Mouse (Mus musculus) left cerebral cortex, adult 9 months (tissue): Measurements from ENCODE around the gene Plekhh1.
A peak's percentile ranks its signal among the peaks of the same experiment; 100 is the strongest.
"Not testable (repeated sequence)": the region's sequence is repeated elsewhere in the genome, so short reads cannot be mapped to it uniquely, and the experiment has no call there.

Experiments
- DNase-seq, 2 experiments: peaks; one replicate each; pipeline ENCODE4 v3.0.0; 2022; ENCODE audit warnings: low spot score in 2 of 2

Plekhh1 gene

DNA sequence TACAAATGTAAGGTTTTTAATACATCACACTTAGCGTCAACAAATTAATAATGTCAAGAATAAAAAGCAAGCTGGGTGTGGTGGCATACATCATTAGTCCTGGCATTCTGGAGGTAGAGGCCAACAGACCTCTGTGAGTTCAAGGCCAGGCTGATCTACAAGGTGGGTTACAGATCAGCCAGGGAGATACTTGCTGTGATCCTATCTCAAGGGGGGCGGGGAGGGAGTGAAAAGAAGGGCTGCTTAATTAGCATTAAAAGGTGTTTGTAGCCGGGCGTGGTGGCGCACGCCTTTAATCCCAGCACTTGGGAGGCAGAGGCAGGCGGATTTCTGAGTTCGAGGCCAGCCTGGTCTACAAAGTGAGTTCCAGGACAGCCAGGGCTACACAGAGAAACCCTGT, 1.4 kb upstream of the Plekhh1 start:
- not testable (repeated sequence) for DNase-seq

DNA sequence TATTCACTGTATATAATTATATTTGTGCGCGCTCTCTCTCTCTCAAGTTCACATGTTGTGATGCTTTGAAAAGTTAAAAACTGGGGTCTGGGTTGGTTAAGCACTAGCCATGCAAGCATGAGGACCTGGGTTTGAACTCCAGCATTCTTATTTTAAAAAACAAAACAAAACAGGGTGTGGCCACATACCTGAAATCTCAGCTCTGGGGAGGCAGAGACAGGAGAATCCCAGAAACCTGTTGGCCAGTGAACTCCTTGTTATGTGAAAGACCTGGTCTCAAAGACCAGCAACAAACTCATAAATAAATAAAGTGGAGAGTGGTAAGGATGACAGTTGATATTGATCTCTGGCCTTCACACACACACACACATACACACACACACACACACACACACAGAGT, 5.4 kb downstream of the Plekhh1 start:
- DNase-seq: no peak

DNA sequence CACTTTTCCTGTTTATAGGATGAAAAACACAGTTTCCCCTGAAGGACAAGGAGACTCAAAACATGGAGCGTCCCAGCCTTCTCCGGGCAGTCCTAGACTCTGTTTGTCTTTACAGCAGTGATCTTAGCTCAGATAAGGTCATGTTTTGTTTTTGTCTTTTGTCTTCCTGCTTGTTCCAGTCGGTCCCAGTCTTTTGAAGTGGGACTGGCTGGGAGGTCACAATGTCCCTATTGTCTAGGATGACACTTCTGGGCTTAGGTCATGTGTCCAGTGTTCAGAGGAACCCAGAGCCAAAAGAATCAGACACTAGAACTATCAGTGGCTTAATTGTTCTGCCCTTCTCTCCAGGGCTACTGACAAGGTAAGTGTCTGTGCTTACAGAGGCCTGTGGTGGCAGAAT, 6.4 kb downstream of the Plekhh1 start:
- DNase-seq: peak; percentile 28 to 37

DNA sequence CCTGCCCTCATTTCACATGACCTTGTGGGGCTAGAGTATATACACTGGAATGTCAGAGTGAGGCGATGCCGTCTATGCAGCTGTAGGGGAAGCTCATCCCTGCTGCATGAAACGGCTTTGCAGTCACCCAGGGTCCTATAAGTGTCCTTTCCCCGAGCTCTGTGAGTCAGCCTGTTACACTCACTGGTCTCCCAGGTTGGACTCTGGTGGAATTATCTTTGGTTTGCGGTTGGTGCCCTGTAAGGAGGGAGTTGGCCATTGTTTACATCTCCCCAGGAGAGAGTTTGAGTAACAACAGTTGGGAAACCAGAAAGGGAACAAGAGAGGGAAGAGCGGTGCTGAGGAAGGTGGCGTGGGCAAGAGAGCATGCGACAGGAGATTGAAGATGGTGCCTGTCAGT, 10.7 kb downstream of the Plekhh1 start:
- DNase-seq: no peak

DNA sequence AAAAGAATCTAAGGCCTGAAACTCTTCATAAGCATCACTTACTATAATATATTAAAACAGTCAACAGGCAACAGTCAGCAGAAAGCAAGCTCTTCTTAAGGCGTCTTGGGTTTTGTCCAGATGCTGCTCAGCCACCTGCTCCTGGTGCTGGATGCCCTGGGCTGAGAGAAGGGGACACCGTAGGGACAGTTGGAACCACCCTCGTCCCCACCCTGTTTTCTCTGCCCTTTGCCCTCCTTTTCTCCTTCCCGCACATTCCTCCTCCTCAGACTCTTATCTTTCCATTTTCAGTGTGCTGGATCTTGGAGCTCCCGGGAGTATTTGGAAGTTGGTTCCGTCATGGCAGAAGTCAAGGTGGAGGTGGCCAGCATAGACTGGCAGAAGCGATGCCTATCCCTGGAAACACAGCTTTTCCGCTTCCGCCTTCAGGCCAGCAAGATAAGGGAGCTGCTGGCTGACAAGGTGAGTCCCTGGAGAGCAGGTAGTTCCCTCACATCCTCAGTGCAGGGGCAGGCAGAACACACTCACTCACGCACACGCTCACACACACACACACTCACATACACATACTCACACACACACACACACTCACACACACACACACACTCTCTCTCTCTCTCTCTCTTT, 11.4 kb downstream of the Plekhh1 start:
- no peak for DNase-seq

DNA sequence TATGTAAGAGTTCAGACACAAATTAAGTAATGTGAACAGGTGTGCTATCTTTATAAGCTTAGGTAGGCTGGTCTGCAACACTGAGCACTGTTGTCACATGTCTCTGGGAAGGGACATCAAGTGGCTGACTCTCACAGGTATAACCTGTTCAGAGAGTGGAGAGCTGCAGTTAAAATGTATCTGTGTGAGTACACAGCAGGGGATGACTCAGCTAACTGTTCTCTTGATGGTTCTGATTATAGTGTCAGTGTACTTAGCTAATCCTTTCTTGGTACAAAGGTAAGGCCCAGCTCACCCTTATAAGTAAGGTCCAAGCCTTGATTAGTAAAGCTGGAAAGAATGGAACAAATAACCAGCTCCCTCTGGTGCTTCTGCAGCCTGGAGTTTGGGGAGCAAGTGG, 12.5 kb downstream of the Plekhh1 start:
- DNase-seq: no peak

DNA sequence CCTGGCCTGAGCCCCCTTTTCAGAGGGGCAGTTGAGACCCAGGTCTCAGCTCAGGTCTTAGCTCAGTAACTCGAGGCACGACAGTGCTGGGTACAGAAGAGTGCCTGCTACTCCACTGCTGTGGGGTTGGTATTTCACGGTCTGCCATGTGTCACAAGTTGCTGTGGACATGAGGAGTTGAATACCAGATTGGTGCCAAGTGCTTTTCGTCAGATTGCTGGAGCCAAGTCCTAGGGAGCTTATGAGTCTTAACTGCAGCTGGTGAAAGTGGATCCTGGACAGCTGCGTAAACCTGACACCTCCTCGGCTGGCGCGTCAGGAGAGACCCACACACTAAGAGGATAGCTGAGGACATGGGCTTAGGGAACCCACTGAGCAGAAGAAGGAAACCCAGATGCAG, 15.7 kb downstream of the Plekhh1 start:
- DNase-seq: peak in 1 of 2 experiments; percentile 8

DNA sequence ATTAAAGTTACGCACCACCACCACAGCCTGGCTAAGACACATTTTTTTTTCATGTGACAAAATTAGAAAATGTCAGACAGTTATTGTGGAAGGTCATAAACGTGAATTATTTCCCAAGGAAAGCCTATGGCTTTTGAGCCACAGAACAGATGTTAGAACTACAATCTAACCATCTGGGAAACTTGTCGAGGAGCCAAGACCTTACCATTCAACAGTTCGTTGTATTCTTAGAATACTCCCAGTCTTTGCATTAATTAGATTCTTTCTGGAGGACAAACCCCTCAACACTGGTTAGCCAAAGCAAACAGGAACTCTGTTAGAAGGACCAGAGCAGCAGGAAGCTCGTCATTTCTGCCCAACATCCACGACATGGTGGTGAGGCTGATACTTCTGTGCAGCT, 17.2 kb downstream of the Plekhh1 start:
- DNase-seq: no peak

DNA sequence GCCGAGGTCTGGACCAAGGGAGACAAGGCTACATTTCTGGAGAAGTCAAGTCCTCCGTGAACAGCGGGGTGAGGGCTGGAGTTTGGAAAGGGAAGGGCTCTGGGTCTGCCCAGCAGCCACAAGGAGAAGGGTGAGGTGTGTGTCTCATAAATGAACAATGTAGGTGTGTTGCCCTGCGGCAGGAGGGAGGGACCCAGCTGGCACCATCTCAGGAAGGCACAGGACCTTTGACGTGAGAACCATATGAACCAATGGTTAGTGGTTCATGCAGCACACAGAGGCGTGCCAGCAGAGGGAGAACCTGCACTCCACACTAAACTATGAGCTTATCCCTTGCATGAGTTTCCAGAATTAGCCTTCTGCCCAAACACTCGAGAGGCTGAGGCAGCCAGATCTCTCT, 18.2 kb downstream of the Plekhh1 start:
- DNase-seq: no peak

DNA sequence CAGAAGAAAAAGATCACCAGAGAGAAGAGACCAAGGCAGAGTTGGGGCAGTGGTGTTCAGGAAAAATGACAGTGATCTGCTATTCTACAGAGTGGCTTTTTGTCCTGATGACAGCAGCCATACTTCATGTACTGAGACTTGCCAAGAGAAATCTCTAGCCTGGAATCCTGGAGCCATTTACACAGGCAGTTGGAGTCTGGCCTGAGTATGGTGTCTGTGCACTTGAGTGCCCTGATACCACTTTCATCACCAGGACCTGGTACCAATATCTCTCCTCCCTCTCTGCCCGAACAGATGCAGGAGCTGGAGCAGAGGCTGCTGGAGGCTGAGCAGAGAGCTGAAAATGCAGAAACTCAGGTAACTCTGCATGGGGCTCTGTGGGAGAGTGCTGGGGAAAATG, 19.9 kb downstream of the Plekhh1 start:
- no peak for DNase-seq

DNA sequence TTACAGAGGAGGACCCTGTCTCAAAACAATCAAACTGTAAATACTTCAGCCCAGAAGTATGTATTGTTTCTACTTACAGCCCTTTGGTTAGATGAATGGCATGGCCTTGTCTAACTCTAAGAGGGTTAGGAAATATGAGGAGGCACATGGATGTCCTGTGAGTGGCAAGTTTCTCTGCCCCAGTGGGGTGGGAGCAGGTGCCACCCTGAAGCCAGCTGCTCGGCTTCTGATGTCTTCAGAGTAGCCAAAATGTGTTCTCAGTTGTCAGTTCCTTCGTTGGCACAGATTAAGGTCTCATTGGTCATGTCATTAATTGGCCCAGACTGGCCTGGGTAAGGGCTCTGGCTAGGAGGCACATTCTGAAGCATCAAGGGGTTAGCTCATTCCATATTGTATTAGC, 20.8 kb downstream of the Plekhh1 start:
- no peak for DNase-seq

DNA sequence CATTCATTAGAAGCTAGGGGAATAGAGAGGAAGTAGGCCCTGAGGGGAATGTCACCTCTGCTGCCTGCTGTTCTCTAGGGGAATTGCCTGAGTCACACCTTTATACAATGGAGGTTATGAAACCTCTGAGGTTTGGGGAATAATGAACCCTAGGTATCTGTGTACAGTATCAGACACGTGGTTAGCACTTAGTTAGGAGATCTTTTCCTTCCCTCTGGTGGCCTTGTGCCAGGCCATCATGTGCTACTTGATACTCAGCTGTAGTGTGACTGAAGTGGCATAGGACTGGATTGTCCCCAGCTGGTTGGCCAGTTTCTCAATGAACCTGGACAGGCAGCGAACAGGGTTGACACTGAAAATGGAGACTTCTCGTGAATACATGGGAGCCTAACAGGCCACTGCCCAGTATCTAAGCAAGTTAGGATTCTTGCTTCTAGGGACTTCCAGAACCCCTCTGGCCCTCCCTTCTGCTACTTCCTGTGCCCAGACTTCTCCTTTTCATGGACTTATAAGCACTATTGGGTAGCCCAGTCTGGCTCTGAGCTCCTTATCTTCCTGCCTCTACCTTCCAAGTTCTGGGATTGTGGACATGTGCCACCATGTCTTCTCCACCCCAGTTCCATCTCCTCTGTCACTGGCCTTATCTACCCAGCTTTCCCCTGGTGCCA, 21.7 kb downstream of the Plekhh1 start:
- no peak for DNase-seq

DNA sequence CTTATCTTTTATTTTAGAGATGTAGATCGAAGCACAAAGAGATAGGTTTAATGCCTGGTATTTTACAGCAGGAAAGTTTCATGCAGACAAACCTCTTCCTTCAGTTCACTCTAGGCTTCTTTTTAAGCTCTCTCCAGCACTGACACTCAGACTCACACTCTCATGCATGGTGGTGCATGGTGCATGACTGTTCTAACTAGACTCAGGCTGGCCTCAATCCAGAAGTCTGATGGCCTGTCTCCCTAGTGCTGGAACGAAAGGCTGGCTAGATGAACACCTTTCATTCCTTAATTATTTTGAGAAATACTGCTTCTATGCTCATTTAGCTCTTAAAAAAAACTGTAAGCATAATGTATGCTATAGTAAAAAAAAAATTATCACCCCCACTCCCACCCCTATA, 23.1 kb downstream of the Plekhh1 start:
- DNase-seq: no peak

DNA sequence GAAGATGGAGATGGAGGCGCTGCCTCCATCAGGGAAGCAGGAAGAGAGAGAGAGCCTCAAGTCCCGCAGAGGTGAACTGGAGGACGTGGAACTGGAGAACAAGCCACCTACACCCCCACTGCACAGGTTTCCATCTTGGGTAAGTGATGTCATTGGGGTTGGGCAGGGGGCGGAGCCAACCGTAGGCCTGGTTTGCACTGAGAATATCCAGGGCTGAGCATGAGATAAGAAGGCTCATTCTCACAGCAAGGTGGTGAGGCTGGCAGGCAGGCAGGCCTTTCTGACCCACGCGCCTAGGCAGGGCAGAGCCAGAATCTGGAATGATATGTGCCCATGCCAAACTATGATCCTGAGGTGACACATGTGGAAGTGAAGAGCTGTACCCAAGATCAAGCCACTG, 26.3 kb downstream of the Plekhh1 start:
- DNase-seq: peak in 1 of 2 experiments; percentile 25

DNA sequence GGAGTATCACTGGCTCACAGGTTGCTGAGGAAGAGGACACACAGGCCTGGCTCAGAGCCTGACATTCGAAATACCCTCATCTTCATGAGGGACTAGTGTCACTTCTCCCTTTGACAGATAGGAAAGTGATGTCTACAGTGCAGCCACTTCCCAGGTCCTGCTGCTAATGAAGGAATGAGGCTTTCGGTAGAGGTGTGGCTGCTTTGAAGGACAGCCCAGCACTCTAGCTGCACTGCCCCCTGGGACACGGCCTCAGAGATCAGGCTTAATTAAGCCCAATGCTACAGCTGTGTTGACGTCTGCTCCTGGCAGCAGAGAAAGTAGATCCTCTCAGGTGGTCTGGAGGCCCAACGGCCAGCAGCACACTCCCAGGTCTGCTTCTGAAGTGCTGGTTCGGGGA, 30.6 kb downstream of the Plekhh1 start:
- no peak for DNase-seq

DNA sequence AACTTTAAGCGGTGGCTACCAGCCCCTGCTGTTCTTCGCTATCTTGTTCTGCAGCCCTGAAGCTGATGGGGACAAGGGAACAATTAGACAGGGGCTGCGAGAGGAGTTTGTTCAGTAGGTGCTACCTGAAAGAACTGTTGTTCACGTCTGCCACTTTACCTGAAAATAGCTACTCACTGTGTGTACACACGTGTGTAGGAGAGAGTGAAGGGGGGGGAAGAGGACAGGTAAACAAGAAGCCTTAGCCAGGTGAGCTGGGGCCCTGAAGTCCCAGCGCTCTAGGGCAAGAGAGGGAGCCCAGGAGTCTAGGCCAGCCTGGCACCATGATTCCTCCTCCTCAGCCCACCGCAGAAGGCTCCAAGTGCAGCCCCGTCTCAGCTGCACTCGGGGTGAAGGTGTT, 31.2 kb downstream of the Plekhh1 start:
- no peak for DNase-seq

DNA sequence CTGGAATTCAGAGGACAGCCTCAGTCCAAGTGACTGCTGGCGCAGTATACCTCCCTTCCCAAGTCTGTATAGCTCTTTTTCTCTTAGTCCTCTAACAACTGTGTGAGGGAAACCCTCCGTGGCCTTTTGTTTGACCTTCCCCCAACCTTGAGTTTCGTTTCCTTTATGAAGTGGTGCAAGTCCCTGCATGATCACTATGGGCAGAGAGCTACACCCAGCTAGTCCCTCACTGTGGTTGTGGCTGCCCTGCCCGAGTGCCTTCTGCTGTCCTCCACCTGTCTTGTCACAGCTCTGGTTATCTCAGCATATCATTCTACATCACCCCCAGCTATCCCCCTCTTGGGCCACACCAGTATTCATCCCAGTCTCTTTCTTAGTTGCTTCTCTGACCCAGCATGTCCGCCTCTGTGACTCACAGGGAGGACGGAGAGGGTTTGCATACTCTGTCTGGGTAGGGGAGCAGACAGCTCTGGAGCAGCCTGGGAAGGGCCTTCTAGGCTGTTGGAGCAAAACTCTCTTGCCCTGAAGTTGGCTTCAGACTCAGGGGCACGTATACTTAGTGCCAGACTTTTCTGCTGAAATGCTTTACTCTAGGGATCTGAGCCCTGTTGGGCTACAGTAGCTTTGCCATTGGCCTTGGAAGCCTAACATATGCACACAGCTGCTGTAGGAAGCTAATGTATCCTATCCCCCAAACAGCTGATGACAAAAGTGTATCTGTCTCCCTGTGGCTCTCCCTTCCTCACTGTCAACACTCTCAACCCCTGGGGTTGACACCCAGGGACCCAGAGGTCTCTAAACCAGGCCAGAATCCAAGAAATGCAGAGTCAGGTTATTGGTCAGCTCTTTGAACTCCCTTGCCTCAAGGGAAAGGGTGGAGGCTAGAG, 32.0 kb downstream of the Plekhh1 start:
- no peak for DNase-seq

DNA sequence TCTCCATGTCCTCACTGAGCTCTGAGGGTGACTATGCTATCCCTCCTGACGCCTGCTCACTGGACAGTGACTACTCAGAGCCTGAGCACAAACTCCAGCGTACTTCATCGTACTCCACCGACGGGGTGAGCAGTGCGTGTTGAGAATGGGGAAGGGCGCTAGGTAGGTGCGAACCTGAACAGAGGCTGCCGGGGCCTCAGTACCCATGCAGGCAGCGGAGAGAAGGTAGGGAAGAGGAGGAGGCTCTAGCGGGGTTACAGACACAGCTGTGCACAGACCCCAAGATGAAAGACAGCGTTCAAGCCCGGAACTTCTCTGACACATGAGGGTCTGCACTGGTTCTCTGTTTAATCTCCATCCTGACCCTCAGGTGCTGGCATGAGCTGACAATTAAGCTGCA, 35.5 kb downstream of the Plekhh1 start:
- DNase-seq: no peak

DNA sequence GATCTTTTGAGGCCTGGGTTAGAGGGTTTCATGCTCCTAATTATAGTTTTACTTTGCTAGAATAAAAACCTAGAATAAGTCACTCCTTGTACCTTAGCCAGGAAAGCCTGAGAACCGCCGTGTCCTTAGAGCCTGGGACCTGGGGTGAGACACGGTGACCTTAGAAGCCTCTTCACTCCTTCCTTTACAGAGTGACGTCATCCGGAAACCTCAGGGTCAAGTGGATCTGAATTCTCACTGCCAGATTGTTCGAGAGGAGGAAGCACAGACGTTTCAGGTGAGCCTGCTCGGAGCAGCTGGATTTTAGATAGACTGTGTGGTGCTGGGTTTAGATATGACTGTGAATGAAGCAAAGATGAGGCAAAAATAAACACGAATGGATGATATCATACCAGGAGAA, 37.5 kb downstream of the Plekhh1 start:
- no peak for DNase-seq

DNA sequence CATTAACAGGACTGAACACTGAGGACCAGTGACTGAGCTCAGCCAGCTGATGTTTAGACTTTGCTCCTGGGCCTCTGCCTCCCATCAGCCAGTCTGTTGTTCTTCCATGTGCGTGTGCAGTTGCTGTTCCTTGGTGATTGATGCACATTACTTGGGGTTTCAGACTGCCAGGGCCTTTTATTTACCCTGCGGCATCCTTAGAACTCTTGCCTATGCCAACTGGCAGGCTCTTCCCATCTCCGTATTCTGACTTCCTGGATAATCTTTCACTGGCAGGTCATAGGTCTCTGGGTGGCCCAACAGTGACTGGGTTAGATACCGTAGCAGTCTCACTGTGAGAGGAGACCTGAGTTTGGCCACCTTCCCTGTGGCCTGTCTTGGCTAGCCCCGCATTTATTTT, 38.6 kb downstream of the Plekhh1 start:
- DNase-seq: no peak

DNA sequence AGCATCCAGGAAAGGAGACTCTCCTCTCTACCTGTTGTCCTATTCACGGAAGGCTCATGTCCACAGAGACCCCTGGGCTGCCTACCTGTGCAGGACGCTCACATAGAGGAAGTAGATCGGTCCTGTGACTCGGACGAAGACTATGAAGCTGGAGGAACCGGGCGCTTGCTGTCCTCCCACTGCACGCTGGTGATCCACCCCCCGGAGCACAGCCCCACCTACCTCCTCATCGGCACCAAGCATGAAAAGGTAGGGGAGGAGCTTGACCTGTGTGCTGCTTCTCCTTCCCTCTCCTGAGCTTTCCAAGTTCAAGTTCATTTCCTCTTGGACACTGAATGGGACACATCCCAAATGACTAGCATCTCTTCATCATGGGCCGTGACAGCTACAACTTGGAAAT, 39.3 kb downstream of the Plekhh1 start:
- DNase-seq: no peak

DNA sequence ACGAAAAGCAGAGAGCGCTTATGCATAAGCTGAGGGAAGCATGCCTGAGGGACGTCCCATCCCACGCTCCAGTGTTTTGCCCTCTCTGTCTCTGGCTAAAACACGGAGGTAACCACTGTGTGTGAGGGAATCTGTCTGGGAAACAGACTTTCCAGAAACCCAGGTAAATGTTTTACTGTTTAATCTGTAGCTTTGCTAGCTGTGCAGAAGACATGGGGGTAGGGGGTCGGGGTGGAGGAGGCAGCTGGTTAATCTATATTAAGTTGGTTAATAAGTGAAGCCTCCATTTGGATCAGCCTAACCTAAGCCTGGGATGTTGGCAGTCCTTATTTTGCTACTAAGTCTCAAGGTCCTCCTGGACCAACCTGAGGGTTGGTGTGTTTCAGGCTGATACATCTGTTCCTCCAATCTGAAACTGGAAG, 40.2 kb downstream of the Plekhh1 start:
- DNase-seq: no peak

DNA sequence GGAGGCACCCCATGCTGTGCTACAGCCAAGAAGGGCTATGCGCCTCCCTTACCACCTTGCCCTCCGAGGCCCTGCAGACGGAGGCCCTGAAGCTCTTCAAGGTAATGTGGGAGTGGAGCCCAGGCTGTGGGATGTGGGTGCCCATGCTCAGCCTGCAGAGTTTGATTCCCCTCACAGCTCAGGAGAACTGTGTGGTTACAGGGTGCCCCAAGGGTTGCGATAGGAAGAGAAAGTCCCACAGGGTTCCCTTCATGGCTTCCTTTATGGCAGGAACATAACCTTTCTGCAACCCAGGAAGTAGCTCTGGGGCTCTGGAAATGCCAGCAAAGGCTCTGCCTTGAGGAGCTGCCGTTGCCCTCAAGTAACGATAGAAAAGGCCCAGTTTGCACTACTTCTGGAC, 41.0 kb downstream of the Plekhh1 start:
- DNase-seq: no peak
